Mouse (Mus musculus) hindlimb bud, embryonic 11.5 days (tissue): ENCODE data around the gene Efcab14.

Experiments
- DNase-seq: peaks from one replicate; pipeline ENCODE4 v3.0.0-alpha.2; 2012; ENCODE audit warnings: low read depth, low spot score; ENCODE audit errors: extremely low spot score

The Efcab14 gene

GRCm38 (mm10) chr4:115777627-115778026 is 40.1 kb downstream of the Efcab14 start:
- DNase-seq: no peak

- DNase-seq: no peak
These were observed 42.7 kb downstream of the Efcab14 start for GRCm38 (mm10) chr4:115780269-115780668.

- no peak for DNase-seq
These were observed 43.4 kb downstream of the Efcab14 start, which contains the start of gene Tex38 for GRCm38 (mm10) chr4:115780918-115781317. Tex38 (minus strand) TSS chr4:115781018.

- DNase-seq: no peak
These were observed 44.7 kb downstream of the Efcab14 start for GRCm38 (mm10) chr4:115782026-115782805.

GRCm38 (mm10) chr4:115784769-115785510 is 47.4 kb downstream of the Efcab14 start, which contains the start of gene Atpaf1:
Atpaf1 (plus strand) TSS chr4:115784812.
- DNase-seq: no peak

- no peak for DNase-seq
These were observed 48.0 kb downstream of the Efcab14 start for GRCm38 (mm10) chr4:115785511-115786034.

GRCm38 (mm10) chr4:115790864-115791263 is 53.3 kb downstream of the Efcab14 start:
- no peak for DNase-seq

- DNase-seq: no peak
These were observed 57.8 kb downstream of the Efcab14 start for GRCm38 (mm10) chr4:115795360-115795759.

- DNase-seq: no peak
These were observed 62.4 kb downstream of the Efcab14 start for GRCm38 (mm10) chr4:115799981-115800380.

- no peak for DNase-seq
These were observed 74.8 kb downstream of the Efcab14 start for GRCm38 (mm10) chr4:115812326-115812725.

GRCm38 (mm10) chr4:115815606-115816005 is 78.1 kb downstream of the Efcab14 start:
- no peak for DNase-seq

- DNase-seq: no peak
These were observed 82.7 kb downstream of the Efcab14 start for GRCm38 (mm10) chr4:115820199-115820598.

GRCm38 (mm10) chr4:115820944-115821343 is 83.4 kb downstream of the Efcab14 start:
- DNase-seq: no peak

- no peak for DNase-seq
These were observed 83.9 kb downstream of the Efcab14 start for GRCm38 (mm10) chr4:115821431-115821830.

GRCm38 (mm10) chr4:115821928-115822327 is 84.4 kb downstream of the Efcab14 start:
- no peak for DNase-seq

GRCm38 (mm10) chr4:115824178-115824577 is 86.6 kb downstream of the Efcab14 start:
- DNase-seq: no peak

GRCm38 (mm10) chr4:115825271-115825670 is 87.7 kb downstream of the Efcab14 start:
- no peak for DNase-seq
